Comparison of ENCODE assay signal across 22 mouse cellular contexts in the genomic region with DNA sequence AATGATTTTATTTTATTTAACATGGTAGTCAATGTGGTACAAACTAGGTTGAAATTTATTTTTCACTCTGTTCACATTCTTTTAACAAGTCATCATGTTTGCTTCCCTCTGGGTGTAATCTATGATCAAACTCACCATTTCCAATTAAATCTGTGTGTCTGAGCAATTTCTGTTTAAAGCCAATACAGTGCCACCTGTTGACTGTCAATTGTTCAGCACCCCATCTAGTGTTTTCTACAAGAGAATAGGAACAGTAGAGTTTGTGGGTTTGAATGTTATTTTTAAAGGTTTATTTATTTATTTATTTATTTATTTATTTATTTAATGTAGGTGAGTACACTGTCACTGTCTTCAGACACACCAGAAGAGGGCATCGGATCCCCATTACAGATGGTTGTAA. TPM values are rescaled to one million over a fixed set of nuclear protein-coding genes. Genes with fewer than 3 reads are reported as not detected.
DNase-seq lines count a peak whose midpoint lies in the region; ATAC-seq and TF ChIP-seq lines count a peak whose summit lies in the region.
"Had no signal": no experiment of that assay in that cellular context is flagged by ENCODE, and none has a peak within 500 bp of the region (broad histone marks: within the 10 kb centered on the region; RNA-seq: fewer than 3 reads in every experiment).

No protein-coding gene starts in this region.

- H3K27ac ChIP-seq in kidney, postnatal 0 days = no peak overlapping the region
- H3K27ac ChIP-seq in midbrain, postnatal 0 days (ENCODE audit: low read depth, low read length) = no peak overlapping the region
- H3K27ac ChIP-seq in midbrain, embryonic 15.5 days = no peak overlapping the region
- H3K27ac ChIP-seq in forebrain, embryonic 10.5 days = no peak overlapping the region
- H3K27ac ChIP-seq: embryonic facial prominence, embryonic 13.5 days; forebrain, embryonic 13.5 days; heart, embryonic 10.5 days; hindbrain, embryonic 13.5 days; hindbrain, postnatal 0 days had no signal

- peaks cover 5% of the 10 kb centered on the region for H3K4me1 ChIP-seq in kidney, postnatal 0 days (replicated peaks; ENCODE audit: insufficient read depth, low read length)
- H3K4me1 ChIP-seq in midbrain, postnatal 0 days (ENCODE audit: insufficient read depth, low read length) = no peaks in the 10 kb centered on the region
- H3K4me1 ChIP-seq in midbrain, embryonic 15.5 days = peaks cover 6% of the 10 kb centered on the region
- peaks cover 10% of the 10 kb centered on the region for H3K4me1 ChIP-seq in forebrain, embryonic 10.5 days

- H3K36me3 ChIP-seq in kidney, postnatal 0 days (ENCODE audit: insufficient read depth, low read length) = no peaks in the 10 kb centered on the region
- no peaks in the 10 kb centered on the region for H3K36me3 ChIP-seq in midbrain, postnatal 0 days (ENCODE audit: insufficient read depth, low read length)
- H3K36me3 ChIP-seq in midbrain, embryonic 15.5 days (replicated peaks) = no peaks in the 10 kb centered on the region
- no peaks in the 10 kb centered on the region for H3K36me3 ChIP-seq in forebrain, embryonic 10.5 days (replicated peaks)
- H3K36me3 ChIP-seq: embryonic facial prominence, embryonic 13.5 days; heart, embryonic 10.5 days; hindbrain, embryonic 13.5 days had no signal

- H3K4me2 ChIP-seq in kidney, postnatal 0 days (ENCODE audit: low read length) = no peak overlapping the region
- no peak overlapping the region for H3K4me2 ChIP-seq in midbrain, postnatal 0 days (ENCODE audit: low read depth, low read length, poor library complexity, severe bottlenecking)
- H3K4me2 ChIP-seq in midbrain, embryonic 15.5 days = no peak overlapping the region
- H3K4me2 ChIP-seq: embryonic facial prominence, embryonic 13.5 days; forebrain, embryonic 13.5 days; hindbrain, embryonic 13.5 days had no signal

- H3K4me3 ChIP-seq in kidney, postnatal 0 days (replicated peaks; ENCODE audit: low read depth, low read length) = no peak overlapping the region
- no peak overlapping the region for H3K4me3 ChIP-seq in midbrain, postnatal 0 days (ENCODE audit: low read depth, low read length)
- H3K4me3 ChIP-seq in midbrain, embryonic 15.5 days = no peak overlapping the region
- no peak overlapping the region for H3K4me3 ChIP-seq in forebrain, embryonic 10.5 days
- H3K4me3 ChIP-seq: embryonic facial prominence, embryonic 13.5 days; forebrain, embryonic 13.5 days; heart, embryonic 10.5 days; hindbrain, embryonic 13.5 days had no signal

- WGBS in kidney, postnatal 0 days = 86% methylated on average over 1 of the region's 1 CpGs
- WGBS in midbrain, postnatal 0 days = 93% methylated on average over 1 of the region's 1 CpGs
- 98% methylated on average over 1 of the region's 1 CpGs for WGBS in midbrain, embryonic 15.5 days
- WGBS in forebrain, embryonic 10.5 days = 97% methylated on average over 1 of the region's 1 CpGs

- H3K9ac ChIP-seq in kidney, postnatal 0 days (ENCODE audit: low read depth, low read length) = no peak overlapping the region
- no peak overlapping the region for H3K9ac ChIP-seq in midbrain, postnatal 0 days (replicated peaks; ENCODE audit: low read length, poor library complexity, severe bottlenecking)
- no peak overlapping the region for H3K9ac ChIP-seq in midbrain, embryonic 15.5 days
- H3K9ac ChIP-seq: embryonic facial prominence, embryonic 13.5 days; forebrain, embryonic 13.5 days; forebrain, postnatal 0 days; hindbrain, embryonic 13.5 days had no signal

- no peaks in the 10 kb centered on the region for H3K27me3 ChIP-seq in kidney, postnatal 0 days (ENCODE audit: insufficient read depth, low read length)
- peaks cover 6% of the 10 kb centered on the region; the same call in 1 of the 2 replicates for H3K27me3 ChIP-seq in midbrain, postnatal 0 days (ENCODE audit: insufficient read depth, low read length)
- peaks cover 10% of the 10 kb centered on the region for H3K27me3 ChIP-seq in midbrain, embryonic 15.5 days (replicated peaks)
- H3K27me3 ChIP-seq in forebrain, embryonic 10.5 days (ENCODE audit: poor library complexity, severe bottlenecking) = peaks cover 22% of the 10 kb centered on the region

- H3K9me3 ChIP-seq in kidney, postnatal 0 days (replicated peaks; ENCODE audit: low read length) = no peaks in the 10 kb centered on the region
- H3K9me3 ChIP-seq in midbrain, postnatal 0 days (ENCODE audit: low read length) = no peaks in the 10 kb centered on the region
- H3K9me3 ChIP-seq in midbrain, embryonic 15.5 days = no peaks in the 10 kb centered on the region
- no peaks in the 10 kb centered on the region for H3K9me3 ChIP-seq in forebrain, embryonic 10.5 days
- H3K9me3 ChIP-seq: embryonic facial prominence, embryonic 13.5 days; forebrain, embryonic 13.5 days; heart, embryonic 10.5 days; hindbrain, embryonic 13.5 days had no signal

- peak; percentile 38 for TF ChIP-seq CTCF in kidney, postnatal 0 days (IDR thresholded peaks at IDR 0.05; ENCODE audit: low read depth)
- TF ChIP-seq CTCF in midbrain, postnatal 0 days (IDR thresholded peaks at IDR 0.05) = peak; percentile 25

- no peak for DNase-seq in kidney, postnatal 0 days (ENCODE audit: low spot score)
- no peak for DNase-seq in kidney, postnatal 4 days
- DNase-seq in midbrain, postnatal 0 days (ENCODE audit: low spot score) = no peak
- DNase-seq in naive thymus-derived CD4-positive, alpha-beta T cell, adult 2 months (ENCODE audit: low read depth) = peak; percentile 44
- DNase-seq in right cerebral cortex, adult 18-20 months = no peak
- DNase-seq in forebrain, embryonic 10.5 days (ENCODE audit: extremely low spot score, low spot score) = no peak
- DNase-seq: adrenal gland, adult 2 months; adrenal gland, postnatal 25 days; cerebellum, adult 18-20 months; cerebellum, adult 9-11 months; cerebellum, postnatal 36 days; forebrain, postnatal 0 days; gastrocnemius, postnatal 14 days; heart, postnatal 10 days; heart, postnatal 4 days had no signal

- no peak for ATAC-seq in kidney, postnatal 0 days (replicated peaks; ENCODE audit: low FRiP score, low read depth)
- no peak for ATAC-seq in midbrain, postnatal 0 days (ENCODE audit: low FRiP score)
- no peak for ATAC-seq in midbrain, embryonic 15.5 days (replicated peaks)
- ATAC-seq: forebrain, embryonic 13.5 days; forebrain, postnatal 0 days; hindbrain, postnatal 0 days had no signal

RNA-seq across cellular contexts. Expression of gene Irgm1, which starts 5.2 kb away (rescaled TPM):
- polyA plus RNA-seq in kidney, postnatal 0 days (2015; fragmentation: Nextera tagmentation; extraction: Ambion mirVana) = 32.0 and 33.2 TPM in 2 replicates
- 6.2 and 7.6 TPM in 2 replicates for total RNA-seq in midbrain, postnatal 0 days (2014; rRNA removed)
- 4.9 and 5.8 TPM in 2 replicates for polyA plus RNA-seq in midbrain, postnatal 0 days (2015; fragmentation: Nextera tagmentation; extraction: Ambion mirVana)
- 2.3 and 4.6 TPM in 2 replicates for polyA plus RNA-seq in midbrain, embryonic 15.5 days (2015; fragmentation: Nextera tagmentation; extraction: Ambion mirVana)
- polyA plus RNA-seq in forebrain, embryonic 10.5 days (2016; fragmentation: Nextera tagmentation; extraction: Ambion mirVana) = 1.2 and 1.6 TPM in 2 replicates

RNA-seq across cellular contexts. Expression of gene Gm5431, which starts 25.3 kb away (rescaled TPM):
- 0.24 and 0.43 TPM in 2 replicates for polyA plus RNA-seq in kidney, postnatal 0 days (2015; fragmentation: Nextera tagmentation; extraction: Ambion mirVana)
- 0.60 and 1.5 TPM in 2 replicates for total RNA-seq in midbrain, postnatal 0 days (2014; rRNA removed)
- 0.12 and 0.27 TPM in 2 replicates for polyA plus RNA-seq in midbrain, postnatal 0 days (2015; fragmentation: Nextera tagmentation; extraction: Ambion mirVana)
- polyA plus RNA-seq in midbrain, embryonic 15.5 days (2015; fragmentation: Nextera tagmentation; extraction: Ambion mirVana) = 0.05 and 0.45 TPM in 2 replicates
- 0.06 TPM in 1 of 2 replicates, not detected in the other for polyA plus RNA-seq in forebrain, embryonic 10.5 days (2016; fragmentation: Nextera tagmentation; extraction: Ambion mirVana)
- polyA plus RNA-seq: heart, embryonic 14.5 days had no signal

RNA-seq across cellular contexts. Expression of gene Gm12184, which starts 50.2 kb away (rescaled TPM):
- polyA plus RNA-seq in kidney, postnatal 0 days (2015; fragmentation: Nextera tagmentation; extraction: Ambion mirVana) = 4.4 and 10.3 TPM in 2 replicates
- total RNA-seq in midbrain, postnatal 0 days (2014; rRNA removed) = 4.3 and 8.2 TPM in 2 replicates
- polyA plus RNA-seq in midbrain, postnatal 0 days (2015; fragmentation: Nextera tagmentation; extraction: Ambion mirVana) = 2.4 and 3.0 TPM in 2 replicates
- polyA plus RNA-seq in midbrain, embryonic 15.5 days (2015; fragmentation: Nextera tagmentation; extraction: Ambion mirVana) = 2.6 and 4.0 TPM in 2 replicates
- 2.3 and 4.3 TPM in 2 replicates for polyA plus RNA-seq in forebrain, embryonic 10.5 days (2016; fragmentation: Nextera tagmentation; extraction: Ambion mirVana)

RNA-seq across cellular contexts. Expression of gene Trim7, which starts 50.7 kb away (rescaled TPM):
- 10.2 and 10.5 TPM in 2 replicates for polyA plus RNA-seq in kidney, postnatal 0 days (2015; fragmentation: Nextera tagmentation; extraction: Ambion mirVana)
- 7.7 and 8.6 TPM in 2 replicates for total RNA-seq in midbrain, postnatal 0 days (2014; rRNA removed)
- polyA plus RNA-seq in midbrain, postnatal 0 days (2015; fragmentation: Nextera tagmentation; extraction: Ambion mirVana) = 3.4 and 3.7 TPM in 2 replicates
- 2.3 and 2.6 TPM in 2 replicates for polyA plus RNA-seq in midbrain, embryonic 15.5 days (2015; fragmentation: Nextera tagmentation; extraction: Ambion mirVana)
- 0.07 and 0.31 TPM in 2 replicates for polyA plus RNA-seq in forebrain, embryonic 10.5 days (2016; fragmentation: Nextera tagmentation; extraction: Ambion mirVana)

RNA-seq across cellular contexts. Expression of gene Trim41, which starts 59.5 kb away (rescaled TPM):
- polyA plus RNA-seq in kidney, postnatal 0 days (2015; fragmentation: Nextera tagmentation; extraction: Ambion mirVana) = 5.2 and 5.3 TPM in 2 replicates
- 38.9 and 41.5 TPM in 2 replicates for total RNA-seq in midbrain, postnatal 0 days (2014; rRNA removed)
- polyA plus RNA-seq in midbrain, postnatal 0 days (2015; fragmentation: Nextera tagmentation; extraction: Ambion mirVana) = 5.0 and 5.1 TPM in 2 replicates
- 7.3 and 7.9 TPM in 2 replicates for polyA plus RNA-seq in midbrain, embryonic 15.5 days (2015; fragmentation: Nextera tagmentation; extraction: Ambion mirVana)
- polyA plus RNA-seq in forebrain, embryonic 10.5 days (2016; fragmentation: Nextera tagmentation; extraction: Ambion mirVana) = 4.0 and 4.6 TPM in 2 replicates
